Mouse (Mus musculus): ENCODE measurements around the gene Phospho1. TPM values are rescaled to one million over a fixed set of nuclear protein-coding genes. Genes with fewer than 3 reads are reported as not detected.
"Not testable (repeated sequence)": the region's sequence is repeated elsewhere in the genome, so short reads cannot be mapped to it uniquely, and the experiment has no call there.

Gene Phospho1
- total RNA-seq, 2 experiments from 2014 or later: 131 to 134 TPM

GRCm38 (mm10) chr11:95860071-95860490 is 35.8 kb downstream of the Phospho1 start:
- DNase-seq: no peak

DNA sequence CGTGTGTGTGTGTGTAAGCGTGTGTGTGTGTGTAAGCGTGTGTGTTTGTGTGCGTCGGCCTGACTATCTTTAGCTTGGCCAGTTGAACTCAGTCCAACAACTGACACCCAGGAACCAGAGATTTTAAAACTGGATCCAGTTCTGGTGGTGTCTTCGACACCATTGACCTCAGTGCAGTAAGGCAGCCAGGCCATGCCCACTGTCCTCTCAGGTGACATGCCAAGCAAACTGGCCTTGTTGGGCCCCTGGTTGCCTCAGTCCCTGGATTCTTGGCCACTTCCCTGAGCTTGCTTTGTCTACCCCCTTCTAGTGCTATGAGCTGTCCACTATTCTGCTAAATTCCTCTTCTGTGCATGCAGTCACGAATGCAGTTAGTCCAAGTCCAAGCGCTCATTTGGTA is 37.1 kb downstream of the Phospho1 start:
- no peak for DNase-seq

DNA sequence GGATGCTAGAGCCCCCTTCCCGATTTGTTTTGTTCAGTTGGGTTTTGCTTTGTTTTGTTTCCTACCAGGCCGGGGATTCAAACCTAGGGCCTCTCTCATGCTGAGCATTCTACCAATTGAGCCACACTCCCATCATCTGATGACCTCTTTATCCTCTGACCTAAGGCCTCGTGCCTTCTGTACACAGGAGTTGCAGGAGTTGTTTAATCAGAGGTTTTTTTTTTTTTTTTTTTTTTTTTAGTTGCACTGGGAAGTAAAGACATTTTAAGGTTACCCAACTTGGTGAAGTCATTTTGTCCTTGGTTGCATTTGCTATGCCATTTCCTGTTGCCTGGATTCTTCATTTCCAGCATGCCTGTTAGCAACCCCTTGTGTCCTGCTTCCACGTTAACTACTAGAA is 45.1 kb downstream of the Phospho1 start:
- no peak for DNase-seq

DNA sequence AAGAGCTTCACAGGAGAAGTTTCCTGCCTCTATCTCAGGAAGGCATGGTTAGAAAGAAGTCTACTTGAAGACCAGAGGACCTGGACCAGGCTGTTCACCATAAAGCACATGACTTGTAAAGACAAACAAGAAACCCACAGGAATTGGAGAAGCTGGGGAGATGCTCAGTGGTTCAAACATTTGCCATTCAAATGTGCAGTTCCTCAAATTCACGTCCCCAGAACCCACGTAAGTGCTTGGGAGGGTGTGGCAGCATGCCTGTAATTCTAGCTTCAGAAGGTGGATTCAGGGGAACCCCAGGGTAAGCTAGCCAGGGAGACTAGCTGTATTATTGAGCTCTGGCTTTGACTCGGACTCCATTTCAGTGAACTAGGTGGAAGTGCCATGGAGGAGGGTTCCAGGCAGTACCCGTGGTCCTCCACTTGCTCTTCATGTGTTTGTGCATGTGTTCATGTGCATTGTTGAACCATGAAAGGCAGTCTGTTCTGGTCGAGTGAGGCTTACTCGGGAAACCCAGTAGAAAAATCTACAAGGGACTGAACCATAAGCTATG is 45.7 kb downstream of the Phospho1 start:
- no peak for DNase-seq

- no peak for DNase-seq
Observed at GRCm38 (mm10) chr11:95875804-95876203, 51.5 kb downstream of the Phospho1 start.

DNA sequence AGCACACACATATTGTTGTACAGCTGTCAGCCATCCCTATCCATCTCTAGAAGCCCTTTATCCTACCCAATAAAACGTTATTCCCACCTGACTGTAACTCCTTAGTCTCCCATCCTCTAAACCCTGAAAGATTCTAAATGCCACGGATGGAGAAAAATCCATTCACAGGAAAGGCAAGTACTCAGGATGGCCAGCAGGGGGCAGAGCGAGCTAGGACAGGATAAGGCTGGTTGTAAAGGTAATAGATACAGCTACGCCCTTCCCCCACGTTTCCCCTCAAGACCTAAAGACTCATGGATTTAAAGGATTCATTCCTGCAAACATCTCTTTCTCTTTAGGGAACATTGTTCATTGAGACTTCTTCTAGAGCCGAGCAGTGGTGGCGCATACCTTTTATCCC is 52.0 kb downstream of the Phospho1 start:
- peak; percentile 68 for DNase-seq

DNA sequence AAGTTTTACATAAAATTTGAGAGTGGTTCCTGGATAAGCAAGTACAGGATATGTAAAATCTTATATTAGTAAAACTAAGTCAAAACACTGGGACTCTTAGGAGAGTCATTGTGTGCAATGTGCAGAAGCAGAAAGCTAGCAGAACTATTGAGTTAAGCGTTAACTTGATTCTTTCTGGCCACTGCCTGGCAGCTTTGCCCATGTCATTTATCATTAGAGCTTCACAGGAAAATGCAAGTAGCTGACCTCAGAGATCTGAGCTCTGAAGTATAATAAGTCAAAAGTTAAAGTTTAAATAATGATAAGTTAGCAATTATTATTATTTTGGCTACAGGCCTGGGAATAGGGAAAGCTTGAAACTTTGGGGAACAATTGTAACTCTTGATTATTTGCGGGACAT is 55.6 kb downstream of the Phospho1 start:
- DNase-seq: not testable (repeated sequence)

Other genes with a start within 250 kb of the Phospho1 start
- gene Ngfr, start 236.8 kb upstream of the Phospho1 start, total RNA-seq (2021): 1 to 10 TPM; 8.1 to 8.5 TPM
- 100 to 1,000 TPM; 139 to 155 TPM for gene Phb, start 157.5 kb upstream of the Phospho1 start, total RNA-seq (2021)
- 10 to 100 TPM; 51.1 to 54.5 TPM for gene Zfp652, start 111.8 kb upstream of the Phospho1 start, total RNA-seq (2021)
- under 1 TPM; 0.42 to 0.90 TPM for gene B130006D01Rik, start 100.9 kb upstream of the Phospho1 start, total RNA-seq (2021)
- gene Gngt2, start 12.7 kb downstream of the Phospho1 start, total RNA-seq (2021): 1 to 10 TPM; 7.0 to 9.4 TPM
- 1 to 10 TPM; 3.4 to 7.1 TPM for gene Abi3, start 18.0 kb downstream of the Phospho1 start, total RNA-seq (2021)
- gene B4galnt2, start 90.4 kb downstream of the Phospho1 start, total RNA-seq (2021): not detected
- 1 to 10 TPM in 1 of 2 experiments, under 1 TPM in 1; 0.23 to 1.4 TPM for gene Igf2bp1, start 181.4 kb downstream of the Phospho1 start, total RNA-seq (2021)
- gene Gip, start 200.0 kb downstream of the Phospho1 start, total RNA-seq (2021): not detected
- gene Snf8, start 210.4 kb downstream of the Phospho1 start, total RNA-seq (2021): 10 to 100 TPM; 31.6 to 34.5 TPM
- 10 to 100 TPM; 24.2 to 29.8 TPM for gene Ube2z, start 240.9 kb downstream of the Phospho1 start, total RNA-seq (2021)